Mouse (Mus musculus): ENCODE data around the gene Fam19a5.

Fam19a5 gene

GRCm38 (mm10) chr15:87668112-87668511 is 124.0 kb downstream of the Fam19a5 start:
- DNase-seq = no peak

- DNase-seq = peak; percentile 15
Measured at GRCm38 (mm10) chr15:87671929-87672328, 127.8 kb downstream of the Fam19a5 start.

DNA sequence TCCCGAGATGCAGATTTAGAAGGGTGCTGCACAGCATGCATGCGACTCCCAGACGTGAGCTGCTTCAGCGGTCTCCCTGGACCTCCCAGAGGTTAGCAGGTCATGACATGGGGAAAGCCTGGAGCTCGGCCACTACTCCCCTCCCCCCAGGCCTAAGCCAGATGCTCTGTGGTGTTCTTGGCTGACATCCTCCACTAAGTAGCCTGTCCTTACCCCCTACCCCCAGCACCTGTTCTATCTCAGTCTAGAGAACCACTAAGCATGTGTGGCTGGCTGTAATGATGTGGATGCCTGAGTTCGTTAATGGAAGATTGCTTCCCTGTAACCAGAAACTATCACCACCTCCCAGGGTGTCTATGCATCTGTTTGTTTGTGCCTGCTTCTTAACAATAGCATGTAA is 134.6 kb downstream of the Fam19a5 start:
- DNase-seq = no peak

DNA sequence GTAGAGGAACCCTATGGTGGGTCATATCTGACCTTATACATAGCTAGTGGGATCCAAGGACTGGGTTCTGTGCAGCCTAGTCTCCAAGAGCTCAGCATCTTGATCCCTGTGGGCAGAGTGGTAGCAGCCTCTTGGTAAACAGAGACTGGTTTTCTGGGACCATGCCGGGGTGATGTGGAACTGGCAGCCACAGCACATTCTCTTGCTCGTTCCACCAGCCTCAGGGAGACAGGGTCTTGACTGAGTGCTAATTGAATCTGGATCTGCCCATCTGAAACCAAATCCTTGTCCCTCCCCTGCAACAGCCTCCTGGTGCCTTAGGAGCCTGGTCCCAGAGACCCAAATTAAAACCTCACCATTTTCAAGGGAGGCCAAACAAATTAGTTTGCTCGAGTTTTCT is 138.3 kb downstream of the Fam19a5 start:
- no peak for DNase-seq

DNA sequence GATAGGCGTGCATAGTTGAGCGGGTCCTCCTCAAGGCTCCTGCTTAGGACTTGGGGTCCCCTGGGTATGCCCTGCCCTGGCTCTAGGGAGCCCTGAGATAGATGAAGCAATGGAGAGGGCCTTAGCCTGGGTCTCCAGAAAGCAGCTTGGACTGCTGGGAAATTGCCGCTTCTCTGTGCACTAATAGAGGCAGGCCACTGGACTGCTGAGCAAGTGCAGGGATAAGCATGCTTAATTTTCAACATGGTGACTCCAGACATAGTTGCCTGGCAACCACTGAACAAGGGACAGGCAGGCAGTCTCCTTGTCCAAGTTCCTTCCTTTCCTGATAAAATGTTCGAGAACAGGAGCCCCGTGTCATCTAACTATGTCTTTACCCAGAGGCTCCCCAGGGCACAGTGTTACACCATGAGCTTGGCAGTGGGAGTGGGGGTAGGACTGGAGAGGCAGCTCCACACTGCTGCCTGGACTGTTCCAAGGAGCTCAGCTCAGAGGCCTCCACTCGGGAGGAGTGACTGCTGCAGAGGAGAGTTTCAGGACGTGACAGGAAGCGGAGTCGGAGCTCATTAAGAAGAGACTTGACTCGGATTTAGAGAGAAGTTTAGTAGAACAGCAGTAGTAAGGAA is 142.4 kb downstream of the Fam19a5 start:
- DNase-seq = no peak

DNA sequence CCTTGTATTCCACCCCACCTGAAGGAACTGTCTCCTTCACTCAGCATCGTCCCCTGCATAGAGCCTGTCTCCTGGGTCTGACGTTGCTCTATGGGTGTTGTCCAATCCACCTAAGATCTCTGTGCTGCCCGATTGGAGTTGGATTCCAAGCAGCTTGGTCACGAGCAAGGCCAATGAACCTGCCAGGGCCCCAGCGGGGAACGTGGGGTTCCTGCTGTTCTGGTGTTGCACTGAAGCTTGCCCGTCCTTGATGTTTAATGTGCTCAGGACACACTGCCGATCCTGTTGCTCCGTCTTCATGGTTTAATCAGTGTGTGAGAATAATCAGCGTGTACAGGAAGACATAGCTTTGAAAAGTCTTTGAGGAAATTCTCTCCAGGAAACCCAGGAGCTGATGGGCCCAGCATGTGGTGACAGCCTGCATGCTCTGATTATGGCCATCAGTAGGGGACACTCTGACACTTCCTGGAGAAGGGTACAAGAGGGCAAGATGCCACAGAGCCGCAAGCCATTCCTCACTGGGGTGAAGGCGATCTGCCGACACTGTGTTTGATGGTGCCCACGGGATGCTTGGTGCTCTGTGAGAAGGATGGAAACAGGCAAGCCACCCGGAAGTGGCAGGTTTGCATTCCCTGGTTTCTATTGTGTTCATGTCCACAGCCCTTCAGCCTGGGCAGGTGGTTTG is 147.3 kb downstream of the Fam19a5 start:
- DNase-seq = no peak

GRCm38 (mm10) chr15:87691958-87692357 is 147.9 kb downstream of the Fam19a5 start:
- DNase-seq = no peak

- no peak for DNase-seq
Measured at GRCm38 (mm10) chr15:87692394-87692793, 148.3 kb downstream of the Fam19a5 start.

- no peak for DNase-seq
Measured at GRCm38 (mm10) chr15:87692865-87693513, 148.9 kb downstream of the Fam19a5 start.

DNA sequence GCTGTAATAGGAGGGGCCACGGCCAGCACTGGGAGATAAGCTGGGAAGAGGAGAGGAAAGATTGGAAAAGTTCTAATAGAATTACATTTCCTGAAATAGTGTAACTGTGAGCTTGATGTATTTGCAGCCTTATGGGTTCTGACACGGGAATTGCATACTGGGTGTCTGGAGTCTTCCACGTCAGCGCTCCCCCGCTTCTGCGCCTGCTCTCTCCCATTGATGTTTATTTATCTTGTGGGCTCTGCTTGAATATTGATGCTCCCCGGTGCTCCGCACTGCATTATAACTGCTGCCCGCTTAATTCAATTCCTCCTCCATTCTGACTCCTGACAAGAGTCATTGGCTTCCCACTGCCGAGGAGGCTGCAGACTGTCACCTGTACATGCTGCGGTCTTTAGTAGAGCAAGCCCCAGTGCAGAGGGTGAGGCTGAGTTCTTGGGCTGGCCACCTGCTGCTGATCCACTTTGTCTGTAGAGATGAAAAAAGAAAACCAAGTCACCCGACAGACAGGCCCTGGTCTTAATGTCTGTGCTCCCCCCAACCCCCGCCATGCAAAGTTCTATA is 153.4 kb downstream of the Fam19a5 start:
- no peak for DNase-seq

DNA sequence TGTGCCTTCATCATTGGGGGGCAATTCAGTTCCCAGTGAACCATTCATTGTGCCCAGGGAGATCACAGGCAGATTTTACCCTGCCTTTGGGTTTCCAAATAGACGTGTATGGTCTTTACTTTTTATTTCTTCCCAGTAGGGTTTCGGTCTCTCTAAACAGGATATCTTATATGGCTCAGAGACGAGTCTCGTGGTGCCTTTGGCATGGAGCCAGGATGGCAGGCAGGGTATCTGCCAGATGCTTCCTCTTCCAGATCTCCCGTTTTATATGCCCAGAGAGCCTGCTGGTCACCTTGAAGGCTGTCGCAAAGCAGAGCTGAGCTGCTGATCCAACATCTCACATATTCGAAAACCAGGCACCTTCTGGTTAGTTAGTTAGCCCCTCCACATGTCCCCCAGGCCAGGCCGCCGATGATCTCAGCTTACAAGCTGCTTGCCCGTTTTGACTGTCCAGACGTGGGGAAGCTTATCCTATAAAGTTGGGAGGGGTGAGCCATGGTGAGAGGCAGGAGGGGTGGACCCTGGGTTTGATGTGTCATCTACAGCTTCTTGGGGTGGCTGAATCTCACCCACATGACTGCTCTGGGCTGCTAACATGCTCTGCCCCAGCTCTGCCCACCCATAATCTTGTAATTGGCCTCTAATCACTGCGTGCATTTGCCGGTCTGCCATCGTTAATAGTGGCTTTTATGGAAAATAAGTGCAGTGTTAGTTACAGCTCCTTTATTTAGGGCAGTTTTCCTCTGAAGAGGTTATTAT is 154.6 kb downstream of the Fam19a5 start:
- peak; percentile 46 for DNase-seq

GRCm38 (mm10) chr15:87702821-87703220 is 158.7 kb downstream of the Fam19a5 start:
- DNase-seq = no peak

- no peak for DNase-seq
Measured at GRCm38 (mm10) chr15:87703334-87703733, 159.2 kb downstream of the Fam19a5 start.

GRCm38 (mm10) chr15:87711790-87712189 is 167.7 kb downstream of the Fam19a5 start:
- DNase-seq = no peak

DNA sequence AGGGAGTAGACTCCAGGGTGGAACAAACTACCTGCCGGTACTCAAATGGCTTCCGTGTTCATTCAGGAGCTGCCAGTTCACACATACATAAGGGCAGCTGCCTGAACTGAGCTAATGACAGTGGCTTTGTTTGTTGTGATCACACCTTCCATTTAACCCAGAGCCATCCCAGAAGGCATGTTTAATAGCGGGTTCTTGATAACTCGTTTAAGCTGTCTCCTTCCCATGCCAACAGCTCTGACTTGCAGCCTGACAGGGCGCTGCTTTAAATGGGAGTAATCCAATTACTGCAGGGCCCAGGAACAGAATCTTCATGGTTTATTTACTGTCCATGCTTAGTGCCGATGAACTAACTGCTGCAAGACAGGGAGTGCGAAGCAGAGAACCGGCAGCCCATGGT is 168.1 kb downstream of the Fam19a5 start:
- no peak for DNase-seq

GRCm38 (mm10) chr15:87715037-87715676 is 171.1 kb downstream of the Fam19a5 start:
- DNase-seq = peak; percentile 28

DNA sequence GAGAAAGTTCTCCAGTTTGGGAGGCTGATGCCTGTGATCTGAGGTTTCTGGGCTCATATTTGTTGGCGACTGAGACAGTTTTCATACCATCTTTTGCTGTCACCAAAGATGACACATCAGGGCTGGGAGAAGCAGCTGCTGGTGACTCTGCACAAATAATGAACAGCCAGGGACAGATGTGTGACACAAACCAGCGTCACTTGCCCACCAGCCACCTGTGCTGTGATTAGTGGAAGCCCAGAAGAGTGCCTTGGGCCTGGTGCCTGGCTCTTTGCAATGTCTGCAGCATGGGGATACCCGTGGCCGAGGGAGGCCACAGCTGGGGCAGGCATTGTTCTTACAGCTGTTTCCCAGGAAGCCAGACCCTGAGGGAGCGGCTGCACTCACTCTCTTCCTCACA is 173.0 kb downstream of the Fam19a5 start:
- no peak for DNase-seq

- DNase-seq = no peak
Measured at GRCm38 (mm10) chr15:87723455-87723986, 179.4 kb downstream of the Fam19a5 start.

DNA sequence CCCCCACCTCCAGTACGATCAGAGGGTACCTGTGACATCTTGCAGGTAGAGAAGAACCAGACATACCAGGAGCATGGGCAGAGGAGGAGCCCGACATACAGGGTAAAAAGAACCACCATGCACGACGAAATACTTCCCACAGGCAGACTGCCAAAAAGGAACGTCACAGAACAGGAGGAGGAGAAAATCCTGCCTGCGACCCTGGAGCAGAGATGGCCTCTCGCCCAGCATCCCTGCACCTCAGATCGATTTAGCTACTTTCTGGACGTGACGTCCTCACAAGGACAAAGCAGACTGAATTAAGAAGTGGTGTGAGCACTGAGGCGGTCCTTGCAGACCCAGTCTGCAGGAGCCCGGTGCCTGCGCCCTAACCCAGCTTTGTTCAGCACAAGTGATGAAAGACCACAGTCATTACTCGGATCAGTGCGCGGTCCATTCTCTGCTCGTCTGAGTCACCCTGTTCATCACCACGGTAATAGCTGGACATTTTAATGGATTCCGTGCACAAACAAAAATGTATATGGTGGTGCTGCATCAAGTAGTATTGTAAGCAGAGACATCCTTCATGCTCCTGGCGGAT is 182.6 kb downstream of the Fam19a5 start:
- DNase-seq = peak; percentile 22

DNA sequence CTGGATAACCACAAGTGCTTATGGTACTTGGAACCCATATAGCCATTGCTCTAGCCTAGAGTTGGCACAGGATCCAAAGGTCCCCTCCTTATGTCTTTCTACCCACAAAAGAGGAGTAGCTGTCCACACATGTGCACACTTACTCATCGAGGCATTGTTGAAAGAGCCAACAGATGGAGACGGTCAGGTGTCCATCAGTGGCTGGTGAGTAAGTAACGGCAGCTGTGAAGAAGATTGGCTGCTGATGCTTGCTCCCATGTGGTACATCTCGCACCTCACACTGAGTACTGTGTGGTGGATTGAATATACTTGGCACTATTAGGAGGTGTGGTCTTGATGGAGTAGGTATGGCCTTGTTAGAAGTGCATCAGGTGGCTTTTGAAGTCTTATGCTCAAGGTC is 192.2 kb downstream of the Fam19a5 start:
- no peak for DNase-seq

GRCm38 (mm10) chr15:87755482-87755881 is 211.4 kb downstream of the Fam19a5 start:
- DNase-seq = no peak

GRCm38 (mm10) chr15:87765876-87766275 is 221.8 kb downstream of the Fam19a5 start:
- no peak for DNase-seq
